Mouse (Mus musculus): ENCODE measurements around the gene Ubr4. TPM values are rescaled to one million over a fixed set of nuclear protein-coding genes. Genes with fewer than 3 reads are reported as not detected.

Gene Ubr4
- polyA plus RNA-seq, 1 experiment from 2014 or later: 84.5 TPM

DNA sequence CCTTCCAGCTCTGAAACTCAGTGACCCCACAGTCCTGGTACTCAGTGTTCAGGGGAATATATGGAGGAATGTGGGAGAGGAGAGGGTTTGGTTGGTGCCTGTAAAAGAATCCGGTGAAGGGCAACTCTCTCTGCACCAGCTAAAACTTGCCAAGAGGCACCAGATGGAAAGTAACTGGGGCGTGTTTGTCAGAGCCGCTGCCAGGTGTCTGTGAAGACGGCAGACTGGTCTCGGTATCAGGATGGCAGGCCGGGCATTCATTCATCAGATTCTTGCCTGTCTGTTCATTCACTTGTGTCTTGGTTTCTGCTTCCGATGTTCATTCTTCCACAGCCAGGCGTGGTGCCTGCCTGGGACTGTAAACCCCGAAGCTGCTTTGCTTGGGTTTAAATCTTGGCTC is 184.3 kb downstream of the Ubr4 start:
- ATAC-seq (ENCODE audit: insufficient read depth) (no peak), DNase-seq (no peak)
- Histone ChIP-seq H3K4me2 (no peak overlapping the region), H3K9me3 (ENCODE audit: low read depth, low read length) (no peaks in the 10 kb centered on the region), H3K9ac (no peak overlapping the region), H3K4me3 (ENCODE audit: low read depth, low read length) (no peak overlapping the region), H3K4me1 (ENCODE audit: insufficient read depth) (peaks cover 16% of the 10 kb centered on the region), H3K27me3 (ENCODE audit: insufficient read depth, low read length) (no peaks in the 10 kb centered on the region), H3K27ac (ENCODE audit: low read depth) (no peak overlapping the region), H3K36me3 (ENCODE audit: insufficient read depth) (no peaks in the 10 kb centered on the region)
- 64% methylated on average over 9 of the region's 9 CpGs for WGBS
- TF ChIP-seq CTCF (IDR thresholded peaks at IDR 0.05; ENCODE audit: low read depth): no peak

Small RNA genes lying within 50 kb of the gene (microRNA-seq; reads per million reads assigned to microRNA genes)
- gene Gm24245 (ENCODE audit: borderline number of aligned reads) (not detected), gene Gm25732 (ENCODE audit: borderline number of aligned reads) (not detected)

Other genes starting within 250 kb of the Ubr4 start
- gene Minos1, start 221.5 kb upstream of the Ubr4 start, polyA plus RNA-seq (2014; fragmentation: Nextera tagmentation; extraction: Ambion mirVana): 501 and 531 TPM in 2 replicates
- 332 and 336 TPM in 2 replicates for gene Capzb, start 159.7 kb upstream of the Ubr4 start, polyA plus RNA-seq (2014; fragmentation: Nextera tagmentation; extraction: Ambion mirVana)
- gene Pqlc2, start 41.9 kb upstream of the Ubr4 start, polyA plus RNA-seq (2014; fragmentation: Nextera tagmentation; extraction: Ambion mirVana): 10.5 and 11.0 TPM in 2 replicates
- gene Akr7a5, start 41.9 kb upstream of the Ubr4 start, polyA plus RNA-seq (2014; fragmentation: Nextera tagmentation; extraction: Ambion mirVana): 87.5 and 101 TPM in 2 replicates
- 118 and 136 TPM in 2 replicates for gene Mrto4, start within 50 bp of the Ubr4 start, polyA plus RNA-seq (2014; fragmentation: Nextera tagmentation; extraction: Ambion mirVana)
- 28.7 and 31.0 TPM in 2 replicates for gene Emc1, start within 50 bp of the Ubr4 start, polyA plus RNA-seq (2014; fragmentation: Nextera tagmentation; extraction: Ambion mirVana)
- gene Iffo2, start 177.9 kb downstream of the Ubr4 start, polyA plus RNA-seq (2014; fragmentation: Nextera tagmentation; extraction: Ambion mirVana): 7.7 TPM in 2 replicates

Measured in lung, embryonic 14.5 days (tissue).